Mouse (Mus musculus) heart, postnatal 0 days (tissue): ENCODE measurements around the gene Mst1. TPM values are rescaled to one million over a fixed set of nuclear protein-coding genes. Genes with fewer than 3 reads are reported as not detected.

Experiments used
- ATAC-seq: fragments of 200-750 bp; cut with Nextera tagmentation; 2 replicates; pipeline ENCODE4 v1.8.0; 2017; ENCODE audit warnings: low read depth, moderate number of reproducible peaks, moderate library complexity; ENCODE audit not compliant: insufficient read depth
- DNase-seq: peaks from one replicate; pipeline ENCODE4 v3.0.0-alpha.2; 2016; ENCODE audit warnings: low spot score
- H3K27ac ChIP-seq: fragments of 300-500 bp; sonication (generic); 2 replicates; pipeline ENCODE4 v1.5.1; 2014; ENCODE audit warnings: low read depth, mild to moderate bottlenecking
- H3K27me3 ChIP-seq: fragments of 300-500 bp; sonication (generic); 2 replicates; pipeline ENCODE4 v1.6.1; 2014; ENCODE audit warnings: low read length, mixed read lengths; ENCODE audit not compliant: control insufficient read depth, insufficient read depth
- H3K36me3 ChIP-seq: fragments of 300-500 bp; sonication (generic); replicated peaks from 2 replicates; pipeline ENCODE4 v1.6.1; 2014; ENCODE audit warnings: low read length, mixed read lengths; ENCODE audit not compliant: control insufficient read depth, insufficient read depth
- H3K4me1 ChIP-seq: fragments of 300-500 bp; sonication (generic); 2 replicates; pipeline ENCODE4 v1.6.1; 2014; ENCODE audit warnings: antibody characterized with exemption; ENCODE audit not compliant: control insufficient read depth, insufficient read depth
- H3K4me2 ChIP-seq: fragments of 300-500 bp; sonication (generic); 2 replicates; pipeline ENCODE4 v1.6.1; 2014; ENCODE audit warnings: low read depth, mild to moderate bottlenecking, low read length, moderate library complexity
- H3K4me3 ChIP-seq: fragments of 300-500 bp; sonication (generic); 2 replicates; pipeline ENCODE4 v1.5.1; 2014; ENCODE audit warnings: low read depth, low read length
- H3K9ac ChIP-seq: fragments of 300-500 bp; sonication (generic); replicated peaks from 2 replicates; pipeline ENCODE4 v1.6.1; 2014; ENCODE audit warnings: low read depth, low read length, mixed read lengths
- H3K9me3 ChIP-seq: fragments of 300-500 bp; sonication (generic); replicated peaks from 2 replicates; pipeline ENCODE4 v1.6.1; 2016; ENCODE audit warnings: low read length; ENCODE audit not compliant: control insufficient read depth
- CTCF ChIP-seq: IDR thresholded peaks from 2 replicates; pipeline ENCODE4 v1.5.1; 2016; ENCODE audit warnings: antibody characterized with exemption, control low read depth, low read depth
- EP300 ChIP-seq: IDR thresholded peaks from 2 replicates; pipeline ENCODE4 v1.6.1; 2016; ENCODE audit warnings: antibody characterized with exemption, low read depth
- WGBS: fragments of 180-500 bp; shearing (Covaris S2); extraction: QIAGEN DNeasy Blood & Tissue Kit; methylation state at CpG from one replicate; pipeline ENCODE4 v1.1.7; 2014; 5-methylcytosine and 5-hydroxymethylcytosine counted together
- microRNA-seq: library from miRNA; unstranded; fragments of <30 nt; microRNA quantifications from one replicate; pipeline ENCODE4, GENCODE M21; 2016
- polyA plus RNA-seq: library from polyadenylated mRNA; unstranded; fragments of >200 nt; fragmentation: Nextera tagmentation; extraction: Ambion mirVana; gene quantifications from 2 replicates; pipeline ENCODE4 v1.2.1, GENCODE M21; 2015
- total RNA-seq: library from RNA; depleted of rRNA; stranded (reverse); fragments of >200 nt; gene quantifications from 2 replicates; pipeline ENCODE4 v1.2.3, GENCODE M21; 2014; ENCODE audit warnings: low replicate concordance; rRNA removed

The Mst1 gene
- total and polyA plus RNA-seq, 2 experiments from 2014 or later, result not detected

GRCm38 (mm10) chr9:108133478-108133877, 53.2 kb downstream of the Mst1 start:
- Histone ChIP-seq H3K4me2 (no peak overlapping the region), H3K36me3 (no peaks in the 10 kb centered on the region), H3K27me3 (0 out of 2 replicates have a peak, but pooled peaks cover 3% of the 10 kb centered on the region), H3K4me1 (peaks cover 7% of the 10 kb centered on the region; the same call in 1 of the 2 replicates), H3K9ac (no peak overlapping the region), H3K9me3 (no peaks in the 10 kb centered on the region), H3K4me3 (no peak overlapping the region), H3K27ac (no peak overlapping the region)
- DNase-seq, result no peak
- 72% methylated on average over 1 of the region's 1 CpGs for WGBS
- no peak for ATAC-seq
- TF ChIP-seq EP300 (no peak), CTCF (no peak)

Small RNA genes within 50 kb of the gene (microRNA-seq; reads per million reads assigned to microRNA genes)
- gene Gm47303 (not detected), gene Mir7088 (not detected)

Other genes starting within 250 kb of the Mst1 start
- 20.3 and 35.1 TPM in 2 replicates for gene Rbm6, start 207.2 kb upstream of the Mst1 start, total RNA-seq
- 27.1 and 28.3 TPM in 2 replicates for gene Rbm6, start 207.2 kb upstream of the Mst1 start, polyA plus RNA-seq
- gene Mon1a, start 192.3 kb upstream of the Mst1 start, total RNA-seq, result 12.1 and 16.4 TPM in 2 replicates
- gene Mon1a, start 192.3 kb upstream of the Mst1 start, polyA plus RNA-seq, result 9.9 TPM in 2 replicates
- gene Mst1r, start 173.6 kb upstream of the Mst1 start, total RNA-seq, result 1.8 and 20.1 TPM in 2 replicates
- gene Mst1r, start 173.6 kb upstream of the Mst1 start, polyA plus RNA-seq, result 0.74 and 1.2 TPM in 2 replicates
- not detected in 2 replicates for gene Actl11, start 152.0 kb upstream of the Mst1 start, total RNA-seq
- not detected in 2 replicates for gene Actl11, start 152.0 kb upstream of the Mst1 start, polyA plus RNA-seq
- gene Camkv, start 144.8 kb upstream of the Mst1 start, total RNA-seq, result 0.15 TPM in 1 of 2 replicates, not detected in the other
- 0.03 TPM in 1 of 2 replicates, not detected in the other for gene Camkv, start 144.8 kb upstream of the Mst1 start, polyA plus RNA-seq
- gene Traip, start 130.3 kb upstream of the Mst1 start, total RNA-seq, result 4.8 and 10.0 TPM in 2 replicates
- 2.3 and 3.3 TPM in 2 replicates for gene Traip, start 130.3 kb upstream of the Mst1 start, polyA plus RNA-seq
- gene Uba7, start 104.9 kb upstream of the Mst1 start, total RNA-seq, result 52.0 and 55.6 TPM in 2 replicates
- gene Uba7, start 104.9 kb upstream of the Mst1 start, polyA plus RNA-seq, result 16.4 and 18.0 TPM in 2 replicates
- gene Gm20661, start 97.4 kb upstream of the Mst1 start, total RNA-seq, result 0.19 and 4.6 TPM in 2 replicates
- 0.52 and 0.57 TPM in 2 replicates for gene Gm20661, start 97.4 kb upstream of the Mst1 start, polyA plus RNA-seq
- 34.0 and 34.3 TPM in 2 replicates for gene Inka1, start 94.6 kb upstream of the Mst1 start, total RNA-seq
- gene Inka1, start 94.6 kb upstream of the Mst1 start, polyA plus RNA-seq, result 37.0 and 38.4 TPM in 2 replicates
- 1.5 and 10.0 TPM in 2 replicates for gene Cdhr4, start 87.9 kb upstream of the Mst1 start, total RNA-seq
- gene Cdhr4, start 87.9 kb upstream of the Mst1 start, polyA plus RNA-seq, result 1.3 and 1.7 TPM in 2 replicates
- 1.8 TPM in 1 of 2 replicates, not detected in the other for gene Gm20662, start 84.1 kb upstream of the Mst1 start, total RNA-seq
- gene Gm20662, start 84.1 kb upstream of the Mst1 start, polyA plus RNA-seq, result 0.56 and 0.62 TPM in 2 replicates
- gene Ip6k1, start 77.9 kb upstream of the Mst1 start, total RNA-seq, result 102 and 132 TPM in 2 replicates
- gene Ip6k1, start 77.9 kb upstream of the Mst1 start, polyA plus RNA-seq, result 25.4 and 27.6 TPM in 2 replicates
- 13.1 and 18.1 TPM in 2 replicates for gene Gmppb, start 31.2 kb upstream of the Mst1 start, total RNA-seq
- gene Gmppb, start 31.2 kb upstream of the Mst1 start, polyA plus RNA-seq, result 15.7 and 17.2 TPM in 2 replicates
- 1.4 and 7.6 TPM in 2 replicates for gene Amigo3, start 27.3 kb upstream of the Mst1 start, total RNA-seq
- gene Amigo3, start 27.3 kb upstream of the Mst1 start, polyA plus RNA-seq, result 1.4 and 1.6 TPM in 2 replicates
- 40.5 and 60.2 TPM in 2 replicates for gene Rnf123, start 2.9 kb downstream of the Mst1 start, total RNA-seq
- gene Rnf123, start 2.9 kb downstream of the Mst1 start, polyA plus RNA-seq, result 24.6 and 32.9 TPM in 2 replicates
- 36.5 and 43.5 TPM in 2 replicates for gene Apeh, start 14.2 kb downstream of the Mst1 start, total RNA-seq
- 32.8 TPM in 2 replicates for gene Apeh, start 14.2 kb downstream of the Mst1 start, polyA plus RNA-seq
- gene Bsn, start 109.9 kb downstream of the Mst1 start, total RNA-seq, result 0.42 TPM in 1 of 2 replicates, not detected in the other
- gene Bsn, start 109.9 kb downstream of the Mst1 start, polyA plus RNA-seq, result 0.01 and 0.03 TPM in 2 replicates
- 209 and 229 TPM in 2 replicates for gene Dag1, start 183.5 kb downstream of the Mst1 start, total RNA-seq
- gene Dag1, start 183.5 kb downstream of the Mst1 start, polyA plus RNA-seq, result 99.2 and 106 TPM in 2 replicates
- gene Nicn1, start 210.0 kb downstream of the Mst1 start, total RNA-seq, result 12.9 and 22.4 TPM in 2 replicates
- 20.5 and 20.9 TPM in 2 replicates for gene Nicn1, start 210.0 kb downstream of the Mst1 start, polyA plus RNA-seq
- gene Amt, start 216.4 kb downstream of the Mst1 start, total RNA-seq, result 3.7 and 14.5 TPM in 2 replicates
- 5.4 and 6.4 TPM in 2 replicates for gene Amt, start 216.4 kb downstream of the Mst1 start, polyA plus RNA-seq
- 167 and 207 TPM in 2 replicates for gene Rhoa, start 225.7 kb downstream of the Mst1 start, total RNA-seq
- gene Rhoa, start 225.7 kb downstream of the Mst1 start, polyA plus RNA-seq, result 326 and 332 TPM in 2 replicates
- 46.1 and 46.9 TPM in 2 replicates for gene Tcta, start 225.7 kb downstream of the Mst1 start, total RNA-seq
- gene Tcta, start 225.7 kb downstream of the Mst1 start, polyA plus RNA-seq, result 42.1 and 49.9 TPM in 2 replicates